Mouse (Mus musculus): Measurements from ENCODE around the gene Nmi.

DNA sequence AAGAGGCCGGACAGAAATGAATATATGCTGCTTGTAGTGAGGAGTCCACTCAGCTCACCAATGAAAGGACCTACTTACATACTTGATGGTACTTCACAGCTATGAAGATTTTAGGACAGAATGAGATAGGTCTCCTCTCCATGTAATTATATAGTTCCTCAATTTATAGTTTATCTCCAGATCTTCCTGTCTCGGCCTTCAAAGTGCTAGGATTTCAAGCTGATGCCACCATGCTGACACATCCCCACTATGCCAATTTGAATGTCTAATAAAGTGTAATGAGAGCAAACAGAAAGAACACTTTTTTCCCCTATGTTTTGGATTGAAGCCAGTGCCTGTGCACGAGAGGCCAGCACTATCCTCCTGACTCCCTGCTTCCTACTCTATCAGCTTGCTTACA, 36.7 kb downstream of the Nmi start:
- no peak for TF ChIP-seq E2F4 (IDR thresholded peaks at IDR 0.05; ENCODE audit: insufficient read depth)
- TF ChIP-seq SRF (IDR thresholded peaks at IDR 0.05; ENCODE audit: control insufficient read depth, insufficient read length, low read depth) = no peak
- no peak for TF ChIP-seq POLR2A (IDR thresholded peaks at IDR 0.05; ENCODE audit: insufficient read length, low read depth)
- no peak for TF ChIP-seq USF1 (IDR thresholded peaks at IDR 0.05; ENCODE audit: low read depth)
- no peak for TF ChIP-seq MYOD1 (IDR thresholded peaks at IDR 0.05; ENCODE audit: control insufficient read depth in 1 of 3, insufficient read length in 2 of 3, low read depth in 2 of 3)
- TF ChIP-seq MAX (IDR thresholded peaks at IDR 0.05; ENCODE audit: low read depth) = no peak
- no peak for TF ChIP-seq TCF12 (IDR thresholded peaks at IDR 0.05; ENCODE audit: insufficient read depth, poor library complexity, severe bottlenecking)
- no peak for TF ChIP-seq POLR2AphosphoS2 (IDR thresholded peaks at IDR 0.05; ENCODE audit: insufficient read length, low read depth)
- TF ChIP-seq MYOG (IDR thresholded peaks at IDR 0.05; ENCODE audit: control insufficient read depth in 1 of 3, insufficient read depth in 1 of 3, insufficient read length in 2 of 3, low read depth in 2 of 3) = no peak
- TF ChIP-seq CEBPB (IDR thresholded peaks at IDR 0.05; ENCODE audit: insufficient read depth, poor library complexity, severe bottlenecking) = no peak
- no peak for TF ChIP-seq TCF3 (IDR thresholded peaks at IDR 0.05; ENCODE audit: insufficient read length, low read depth)
- TF ChIP-seq REST (IDR thresholded peaks at IDR 0.05; ENCODE audit: insufficient read depth, insufficient read length) = no peak

Data from myocyte (in vitro differentiated cells).